In genomic region chr5:36797291-36797690, GRCm38 (mm10) we compare ENCODE assay signal across 8 mouse cellular contexts. TPM values are rescaled to one million over a fixed set of nuclear protein-coding genes. Genes with fewer than 3 reads are reported as not detected.
DNase-seq lines count a peak whose midpoint lies in the region; ATAC-seq lines count a peak whose summit lies in the region.

No protein-coding gene starts in this region.

- peak overlapping the region; percentile 67 for H3K4me3 ChIP-seq in lung, embryonic 15.5 days
- H3K4me3 ChIP-seq in embryonic facial prominence, embryonic 11.5 days (ENCODE audit: low read depth, low read length), result peak overlapping the region; percentile 78
- H3K4me3 ChIP-seq in intestine, embryonic 14.5 days (ENCODE audit: low read depth, low read length), result peak overlapping the region; percentile 49; the same call in 1 of the 2 replicates
- H3K4me3 ChIP-seq in neural tube, embryonic 13.5 days, result peak overlapping the region; percentile 74

- peak overlapping the region; percentile 25 for H3K9ac ChIP-seq in lung, embryonic 15.5 days
- H3K9ac ChIP-seq in embryonic facial prominence, embryonic 11.5 days (replicated peaks; ENCODE audit: low read length), result no peak overlapping the region
- H3K9ac ChIP-seq in intestine, embryonic 14.5 days (ENCODE audit: low read length), result no peak overlapping the region
- peak overlapping the region; percentile 71; the same call in 1 of the 2 replicates for H3K9ac ChIP-seq in neural tube, embryonic 13.5 days

- ATAC-seq in lung, embryonic 15.5 days (ENCODE audit: borderline replicate concordance, extremely low read depth, low FRiP score, low TSS enrichment), result no peak
- ATAC-seq in embryonic facial prominence, embryonic 11.5 days (replicated peaks; ENCODE audit: insufficient number of reproducible peaks, low FRiP score, low TSS enrichment, low read depth), result no peak
- no peak for ATAC-seq in intestine, embryonic 14.5 days (replicated peaks; ENCODE audit: low FRiP score, low TSS enrichment, low read depth)
- ATAC-seq in neural tube, embryonic 13.5 days (ENCODE audit: low read depth), result no peak

- no peaks in the 10 kb centered on the region for H3K9me3 ChIP-seq in lung, embryonic 15.5 days
- no peaks in the 10 kb centered on the region for H3K9me3 ChIP-seq in embryonic facial prominence, embryonic 11.5 days (replicated peaks; ENCODE audit: control insufficient read depth, low read length)
- H3K9me3 ChIP-seq in intestine, embryonic 14.5 days (ENCODE audit: control insufficient read depth, low read length), result no peaks in the 10 kb centered on the region
- no peaks in the 10 kb centered on the region for H3K9me3 ChIP-seq in neural tube, embryonic 13.5 days

- H3K4me2 ChIP-seq in lung, embryonic 15.5 days, result peak overlapping the region; percentile 75
- peak overlapping the region; percentile 47 for H3K4me2 ChIP-seq in embryonic facial prominence, embryonic 11.5 days (ENCODE audit: low read depth, low read length)
- H3K4me2 ChIP-seq in intestine, embryonic 14.5 days (ENCODE audit: low read length), result peak overlapping the region; percentile 76
- peak overlapping the region; percentile 69 for H3K4me2 ChIP-seq in neural tube, embryonic 13.5 days

- H3K36me3 ChIP-seq in lung, embryonic 15.5 days, result peaks cover 9% of the 10 kb centered on the region
- no peaks in the 10 kb centered on the region for H3K36me3 ChIP-seq in embryonic facial prominence, embryonic 11.5 days (replicated peaks; ENCODE audit: control insufficient read depth, insufficient read depth, low read depth, low read length)
- peaks cover 16% of the 10 kb centered on the region; the same call in 1 of the 2 replicates for H3K36me3 ChIP-seq in intestine, embryonic 14.5 days (ENCODE audit: control insufficient read depth, insufficient read depth, low read length)
- H3K36me3 ChIP-seq in neural tube, embryonic 13.5 days, result peaks cover 17% of the 10 kb centered on the region

- intact Hi-C loops in left cerebral cortex, postnatal 25 days (cut with DNase I), result no loop called here

- peaks cover 10% of the 10 kb centered on the region for H3K4me1 ChIP-seq in lung, embryonic 15.5 days
- no peaks in the 10 kb centered on the region for H3K4me1 ChIP-seq in embryonic facial prominence, embryonic 11.5 days (ENCODE audit: control insufficient read depth, insufficient read depth, low read length)
- 0 out of 2 replicates have a peak, but pooled peaks cover 6% of the 10 kb centered on the region for H3K4me1 ChIP-seq in intestine, embryonic 14.5 days (replicated peaks; ENCODE audit: control insufficient read depth, insufficient read depth, low read length)
- H3K4me1 ChIP-seq in neural tube, embryonic 13.5 days (replicated peaks), result peaks cover 17% of the 10 kb centered on the region

- 48% methylated on average over 8 of the region's 8 CpGs for WGBS in lung, embryonic 15.5 days
- 59% methylated on average over 8 of the region's 8 CpGs for WGBS in embryonic facial prominence, embryonic 11.5 days
- WGBS in intestine, embryonic 14.5 days, result 53% methylated on average over 8 of the region's 8 CpGs
- WGBS in neural tube, embryonic 13.5 days, result 54% methylated on average over 8 of the region's 8 CpGs

- H3K27ac ChIP-seq in lung, embryonic 15.5 days, result 0 out of 2 replicates have a peak overlapping the region, but pooled peaks have one; percentile 70
- no peak overlapping the region for H3K27ac ChIP-seq in embryonic facial prominence, embryonic 11.5 days (replicated peaks; ENCODE audit: low read depth, low read length)
- H3K27ac ChIP-seq in intestine, embryonic 14.5 days (ENCODE audit: low read depth), result peak overlapping the region; percentile 91; the same call in 1 of the 2 replicates
- no peak overlapping the region for H3K27ac ChIP-seq in neural tube, embryonic 13.5 days (replicated peaks)

- H3K27me3 ChIP-seq in lung, embryonic 15.5 days, result no peaks in the 10 kb centered on the region
- H3K27me3 ChIP-seq in embryonic facial prominence, embryonic 11.5 days (ENCODE audit: control insufficient read depth, insufficient read depth, low read length), result no peaks in the 10 kb centered on the region
- H3K27me3 ChIP-seq in intestine, embryonic 14.5 days (replicated peaks; ENCODE audit: control insufficient read depth, insufficient read depth, low read length), result no peaks in the 10 kb centered on the region
- H3K27me3 ChIP-seq in neural tube, embryonic 13.5 days, result no peaks in the 10 kb centered on the region

- DNase-seq in lung, postnatal 14 days, result no peak
- peak; percentile 15 for DNase-seq in embryonic facial prominence, embryonic 11.5 days (ENCODE audit: low spot score)
- DNase-seq in intestine, embryonic 14.5 days (ENCODE audit: low spot score), result no peak
- no peak for DNase-seq in left cerebral cortex, postnatal 25 days (ENCODE audit: low spot score in 2 of 2)
- DNase-seq in spleen, postnatal 14 days (ENCODE audit: low spot score in 2 of 2), result no peak
- DNase-seq in spleen, postnatal 10 days (ENCODE audit: low spot score in 2 of 2), result no peak

RNA-seq across cellular contexts. Expression of gene Mrfap1, which starts 0.7 kb away (rescaled TPM):
- 476 and 499 TPM in 2 replicates for polyA plus RNA-seq in lung, embryonic 15.5 days (2015; fragmentation: Nextera tagmentation; extraction: Ambion mirVana)
- polyA plus RNA-seq in embryonic facial prominence, embryonic 11.5 days (2014; fragmentation: Nextera tagmentation; extraction: Ambion mirVana), result 768 and 796 TPM in 2 replicates
- polyA plus RNA-seq in intestine, embryonic 14.5 days (2014; fragmentation: Nextera tagmentation; extraction: Ambion mirVana), result 454 and 481 TPM in 2 replicates
- 323 and 340 TPM in 2 replicates for polyA plus RNA-seq in neural tube, embryonic 13.5 days (2015; fragmentation: Nextera tagmentation; extraction: Ambion mirVana)
- 100 to 1,000 TPM; 437 to 460 TPM for total RNA-seq in left cerebral cortex, postnatal 25 days (2021)

RNA-seq across cellular contexts. Expression of gene Man2b2, which starts 33.2 kb away (rescaled TPM):
- polyA plus RNA-seq in lung, embryonic 15.5 days (2015; fragmentation: Nextera tagmentation; extraction: Ambion mirVana), result 11.3 and 14.0 TPM in 2 replicates
- 7.7 and 9.1 TPM in 2 replicates for polyA plus RNA-seq in embryonic facial prominence, embryonic 11.5 days (2014; fragmentation: Nextera tagmentation; extraction: Ambion mirVana)
- polyA plus RNA-seq in intestine, embryonic 14.5 days (2014; fragmentation: Nextera tagmentation; extraction: Ambion mirVana), result 14.6 and 15.5 TPM in 2 replicates
- polyA plus RNA-seq in neural tube, embryonic 13.5 days (2015; fragmentation: Nextera tagmentation; extraction: Ambion mirVana), result 11.9 and 12.9 TPM in 2 replicates
- total RNA-seq in left cerebral cortex, postnatal 25 days (2021), result 10 to 100 TPM; 26.4 to 28.5 TPM

RNA-seq across cellular contexts. Expression of gene Bloc1s4, which starts 48.8 kb away (rescaled TPM):
- polyA plus RNA-seq in lung, embryonic 15.5 days (2015; fragmentation: Nextera tagmentation; extraction: Ambion mirVana), result 23.8 and 25.5 TPM in 2 replicates
- 24.5 and 25.3 TPM in 2 replicates for polyA plus RNA-seq in embryonic facial prominence, embryonic 11.5 days (2014; fragmentation: Nextera tagmentation; extraction: Ambion mirVana)
- polyA plus RNA-seq in intestine, embryonic 14.5 days (2014; fragmentation: Nextera tagmentation; extraction: Ambion mirVana), result 20.9 and 22.8 TPM in 2 replicates
- polyA plus RNA-seq in neural tube, embryonic 13.5 days (2015; fragmentation: Nextera tagmentation; extraction: Ambion mirVana), result 26.8 and 29.8 TPM in 2 replicates
- total RNA-seq in left cerebral cortex, postnatal 25 days (2021), result 10 to 100 TPM; 16.0 to 21.3 TPM

Comparison
In these comparisons a context has a peak if more than half of its experiments do, and no peak if none do; other contexts are left out.
1. H3K27ac ChIP-seq: peak in lung, embryonic 15.5 days (single experiment) and intestine, embryonic 14.5 days (single experiment); none in embryonic facial prominence, embryonic 11.5 days (single experiment) and neural tube, embryonic 13.5 days (single experiment).
2. H3K9ac ChIP-seq: peak in lung, embryonic 15.5 days (single experiment) and neural tube, embryonic 13.5 days (single experiment); none in embryonic facial prominence, embryonic 11.5 days (single experiment) and intestine, embryonic 14.5 days (single experiment).
3. Peak in every context shown above with its lines, with median percentiles within 50 percentile points of each other: H3K4me2 ChIP-seq and H3K4me3 ChIP-seq.